Mouse (Mus musculus) lung, embryonic 16.5 days (tissue): ENCODE data around the gene Cops9. TPM values are rescaled to one million over a fixed set of nuclear protein-coding genes. Genes with fewer than 3 reads are reported as not detected.

Experiments used
- ATAC-seq: fragments of 200-750 bp; cut with Nextera tagmentation; 2 replicates; pipeline ENCODE4 v1.8.0; 2017; ENCODE audit warnings: low read depth, mild to moderate bottlenecking, moderate library complexity
- H3K27ac ChIP-seq: fragments of 300-500 bp; sonication (generic); 2 replicates; pipeline ENCODE4 v1.5.1; 2014; ENCODE audit warnings: mild to moderate bottlenecking, control low read depth, low read length
- H3K27me3 ChIP-seq: fragments of 300-500 bp; sonication (generic); 2 replicates; pipeline ENCODE4 v1.6.1; 2014; ENCODE audit warnings: low read depth, low read length, mixed read lengths; ENCODE audit not compliant: control insufficient read depth, insufficient read depth
- H3K36me3 ChIP-seq: fragments of 300-500 bp; sonication (generic); 2 replicates; pipeline ENCODE4 v1.6.1; 2014; ENCODE audit warnings: low read length; ENCODE audit not compliant: control insufficient read depth, insufficient read depth
- H3K4me1 ChIP-seq: fragments of 300-500 bp; sonication (generic); replicated peaks from 2 replicates; pipeline ENCODE4 v1.6.1; 2014; ENCODE audit warnings: low read length, mixed read lengths; ENCODE audit not compliant: control insufficient read depth, insufficient read depth
- H3K4me2 ChIP-seq: fragments of 300-500 bp; sonication (generic); 2 replicates; pipeline ENCODE4 v1.6.1; 2014; ENCODE audit warnings: low read depth, low read length, control low read depth
- H3K4me3 ChIP-seq: fragments of 300-500 bp; sonication (generic); 2 replicates; pipeline ENCODE4 v1.5.1; 2014; ENCODE audit warnings: mild to moderate bottlenecking, low read length, control low read depth
- H3K9ac ChIP-seq: fragments of 300-500 bp; sonication (generic); 2 replicates; pipeline ENCODE4 v1.6.1; 2014; ENCODE audit warnings: low read length, control low read depth
- H3K9me3 ChIP-seq: fragments of 300-500 bp; sonication (generic); 2 replicates; pipeline ENCODE4 v1.6.1; 2016; ENCODE audit warnings: low read length; ENCODE audit not compliant: control insufficient read depth
- WGBS: fragments of 180-500 bp; shearing (Covaris S2); extraction: QIAGEN DNeasy Blood & Tissue Kit; methylation state at CpG from one replicate; pipeline ENCODE4 v1.1.7; 2014; 5-methylcytosine and 5-hydroxymethylcytosine counted together
- polyA plus RNA-seq: library from polyadenylated mRNA; unstranded; fragments of >200 nt; fragmentation: Nextera tagmentation; extraction: Ambion mirVana; gene quantifications from 2 replicates; pipeline ENCODE4 v1.2.1, GENCODE M21; 2015

Cops9 gene
- polyA plus RNA-seq, 1 experiment from 2014 or later = 386 TPM

- ATAC-seq = no peak
- peaks cover 8% of the 10 kb centered on the region for H3K4me1 ChIP-seq
- no peak overlapping the region for H3K4me2 ChIP-seq
- no peak overlapping the region for H3K4me3 ChIP-seq
- no peaks in the 10 kb centered on the region for H3K27me3 ChIP-seq
- no peak overlapping the region for H3K9ac ChIP-seq
- no peaks in the 10 kb centered on the region for H3K9me3 ChIP-seq
- H3K27ac ChIP-seq = no peak overlapping the region
- peaks cover 13% of the 10 kb centered on the region for H3K36me3 ChIP-seq
- 78% methylated on average over 3 of the region's 3 CpGs for WGBS
Observed at GRCm38 (mm10) chr1:92638181-92638580, 3.6 kb downstream of the Cops9 start.

- Histone ChIP-seq H3K4me2 (no peak overlapping the region), H3K36me3 (peaks cover 13% of the 10 kb centered on the region), H3K9me3 (no peaks in the 10 kb centered on the region), H3K27me3 (no peaks in the 10 kb centered on the region), H3K4me1 (peaks cover 8% of the 10 kb centered on the region), H3K4me3 (no peak overlapping the region), H3K27ac (no peak overlapping the region), H3K9ac (no peak overlapping the region)
- WGBS = 88% methylated on average over 15 of the region's 15 CpGs
- ATAC-seq = no peak
Observed at GRCm38 (mm10) chr1:92637501-92638172, 4.1 kb downstream of the Cops9 start.

GRCm38 (mm10) chr1:92636676-92637075, 5.1 kb downstream of the Cops9 start:
- WGBS = 97% methylated on average over 11 of the region's 11 CpGs
- ATAC-seq = no peak
- Histone ChIP-seq H3K27ac (no peak overlapping the region), H3K4me3 (no peak overlapping the region), H3K27me3 (no peaks in the 10 kb centered on the region), H3K9ac (no peak overlapping the region), H3K4me2 (no peak overlapping the region), H3K36me3 (peaks cover 13% of the 10 kb centered on the region), H3K9me3 (no peaks in the 10 kb centered on the region), H3K4me1 (peaks cover 8% of the 10 kb centered on the region)

GRCm38 (mm10) chr1:92636015-92636414, 5.8 kb downstream of the Cops9 start:
- WGBS = 80% methylated on average over 8 of the region's 8 CpGs
- no peak overlapping the region for H3K4me3 ChIP-seq
- ATAC-seq = no peak
- H3K27ac ChIP-seq = no peak overlapping the region
- H3K9me3 ChIP-seq = no peaks in the 10 kb centered on the region
- no peak overlapping the region for H3K9ac ChIP-seq
- H3K4me1 ChIP-seq = peaks cover 8% of the 10 kb centered on the region
- no peaks in the 10 kb centered on the region for H3K27me3 ChIP-seq
- no peak overlapping the region for H3K4me2 ChIP-seq
- H3K36me3 ChIP-seq = peaks cover 13% of the 10 kb centered on the region

- WGBS = 71% methylated on average over 4 of the region's 4 CpGs
- no peak overlapping the region; the same call in 1 of the 2 replicates for H3K9ac ChIP-seq
- no peak overlapping the region for H3K4me2 ChIP-seq
- H3K9me3 ChIP-seq = no peaks in the 10 kb centered on the region
- no peak overlapping the region for H3K4me3 ChIP-seq
- H3K27me3 ChIP-seq = no peaks in the 10 kb centered on the region
- no peak overlapping the region for H3K27ac ChIP-seq
- H3K36me3 ChIP-seq = peaks cover 13% of the 10 kb centered on the region
- H3K4me1 ChIP-seq = no peaks in the 10 kb centered on the region
- ATAC-seq = no peak
Observed at GRCm38 (mm10) chr1:92634976-92635599, 6.7 kb downstream of the Cops9 start.

- no peaks in the 10 kb centered on the region for H3K9me3 ChIP-seq
- H3K27me3 ChIP-seq = no peaks in the 10 kb centered on the region
- no peak overlapping the region for H3K9ac ChIP-seq
- H3K27ac ChIP-seq = no peak overlapping the region
- H3K4me2 ChIP-seq = no peak overlapping the region
- WGBS = 48% methylated on average over 1 of the region's 1 CpGs
- no peaks in the 10 kb centered on the region for H3K4me1 ChIP-seq
- peaks cover 13% of the 10 kb centered on the region for H3K36me3 ChIP-seq
- H3K4me3 ChIP-seq = no peak overlapping the region
- ATAC-seq = no peak
Observed at GRCm38 (mm10) chr1:92634569-92634968, 7.2 kb downstream of the Cops9 start.

GRCm38 (mm10) chr1:92633726-92634125, 8.1 kb downstream of the Cops9 start:
- Histone ChIP-seq H3K4me1 (no peaks in the 10 kb centered on the region), H3K27me3 (no peaks in the 10 kb centered on the region), H3K27ac (no peak overlapping the region), H3K4me2 (no peak overlapping the region), H3K4me3 (no peak overlapping the region), H3K36me3 (peaks cover 13% of the 10 kb centered on the region), H3K9ac (no peak overlapping the region), H3K9me3 (no peaks in the 10 kb centered on the region)
- WGBS = 77% methylated on average over 8 of the region's 8 CpGs
- no peak for ATAC-seq

GRCm38 (mm10) chr1:92632948-92633347, 8.8 kb downstream of the Cops9 start:
- Histone ChIP-seq H3K9ac (no peak overlapping the region), H3K9me3 (no peaks in the 10 kb centered on the region), H3K4me2 (no peak overlapping the region), H3K27ac (no peak overlapping the region), H3K4me3 (no peak overlapping the region), H3K36me3 (peaks cover 13% of the 10 kb centered on the region), H3K27me3 (no peaks in the 10 kb centered on the region), H3K4me1 (no peaks in the 10 kb centered on the region)
- no peak for ATAC-seq
- 57% methylated on average over 6 of the region's 6 CpGs for WGBS

GRCm38 (mm10) chr1:92632196-92632595, 9.6 kb downstream of the Cops9 start:
- no peaks in the 10 kb centered on the region for H3K9me3 ChIP-seq
- 73% methylated on average over 5 of the region's 5 CpGs for WGBS
- ATAC-seq = no peak
- no peak overlapping the region for H3K4me3 ChIP-seq
- no peaks in the 10 kb centered on the region for H3K4me1 ChIP-seq
- no peak overlapping the region for H3K27ac ChIP-seq
- no peak overlapping the region for H3K4me2 ChIP-seq
- no peaks in the 10 kb centered on the region for H3K27me3 ChIP-seq
- peaks cover 8% of the 10 kb centered on the region for H3K36me3 ChIP-seq
- no peak overlapping the region for H3K9ac ChIP-seq
